Mouse (Mus musculus) c-Kit-positive CD71-positive TER-119-positive erythroid progenitor cells, embryonic 14.5 days (primary cell): ENCODE results near the gene Lrrtm3.

ENCODE experiments used
- DNase-seq: peaks from one replicate; pipeline ENCODE4 v3.0.0-alpha.2; 2013; ENCODE audit warnings: low spot score

The Lrrtm3 gene

DNA sequence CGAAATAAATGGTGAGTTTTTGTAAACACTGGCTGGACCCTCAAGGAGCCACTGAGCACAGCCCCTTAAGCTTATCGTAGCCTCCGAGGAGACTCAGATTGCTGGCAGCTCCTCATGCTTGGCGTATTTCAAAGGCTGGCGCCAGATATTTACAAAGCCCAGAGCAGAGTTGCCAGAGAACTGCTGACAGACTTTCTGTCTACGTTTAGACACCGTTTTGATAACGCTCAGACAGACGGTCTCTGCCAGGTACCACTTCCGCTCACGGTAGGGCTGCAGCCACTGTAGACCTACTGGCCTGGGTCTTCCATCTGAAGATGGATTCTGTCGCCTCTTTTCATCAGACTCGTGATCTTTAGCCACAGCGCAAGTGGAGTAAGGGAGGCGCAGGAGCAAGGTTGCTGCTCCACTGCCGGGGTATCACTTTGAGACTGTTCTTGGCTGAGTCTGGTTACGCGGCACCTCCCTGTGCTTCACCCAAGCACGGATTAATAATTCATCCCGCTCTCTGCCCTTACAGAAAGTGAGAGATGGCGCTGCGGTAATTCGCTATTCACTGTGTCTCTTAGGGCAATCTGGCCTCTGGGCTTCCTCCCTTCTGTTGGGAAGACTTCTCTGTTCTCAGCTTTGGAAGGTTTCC, 203.5 kb downstream of the Lrrtm3 start:
- DNase-seq = no peak

DNA sequence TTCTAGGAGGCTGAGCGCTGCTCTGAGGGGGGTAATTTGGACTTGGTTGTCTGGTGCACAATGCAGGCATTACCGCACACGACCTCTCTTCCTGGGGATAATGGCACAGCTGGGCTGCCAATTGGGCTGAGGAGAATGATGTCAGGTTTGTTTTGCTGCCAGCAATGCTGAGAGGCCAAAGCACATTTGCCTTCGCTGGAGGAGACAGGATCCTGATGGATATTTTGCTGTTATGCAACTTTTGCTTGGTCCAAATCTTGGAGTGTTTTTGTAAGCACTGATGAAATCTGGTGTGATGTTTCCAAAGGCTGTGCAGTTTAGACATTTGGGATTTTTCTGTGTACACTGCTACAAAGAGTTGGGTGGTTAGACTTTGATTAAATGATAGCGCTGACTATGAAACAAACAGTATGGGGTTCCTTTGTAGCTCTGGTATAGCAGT, 209.6 kb downstream of the Lrrtm3 start:
- no peak for DNase-seq
